Mouse (Mus musculus) spleen, adult 2 months (tissue): ENCODE data around the gene Gpr150. TPM values are rescaled to one million over a fixed set of nuclear protein-coding genes. Genes with fewer than 3 reads are reported as not detected.
A peak's percentile ranks its signal among the peaks of the same experiment; 100 is the strongest.

Experiments
- DNase-seq, 2 experiments: peaks; one replicate each; pipeline versions ENCODE4 v3.0.0 to v3.0.0-alpha.2; 2012 to 2021; ENCODE audit warnings: low spot score in 2 of 2, low read depth in 1 of 2
- H3K27ac ChIP-seq: fragments of 200-500 bp; 2 replicates; pipeline ENCODE4 v1.5.1; 2012; ENCODE audit warnings: low read length, inconsistent platforms; ENCODE audit not compliant: insufficient read depth
- H3K27me3 ChIP-seq: fragments of 200-500 bp; 2 replicates; pipeline ENCODE4 v1.6.1; 2012; ENCODE audit warnings: mild to moderate bottlenecking, moderate library complexity, low read length, inconsistent platforms; ENCODE audit not compliant: control insufficient read depth, insufficient read depth
- H3K36me3 ChIP-seq: fragments of 200-500 bp; 2 replicates; pipeline ENCODE4 v1.6.1; 2012; ENCODE audit warnings: mild to moderate bottlenecking, low read length, inconsistent platforms; ENCODE audit not compliant: control insufficient read depth, insufficient read depth
- H3K4me1 ChIP-seq: fragments of 200-500 bp; 2 replicates; pipeline ENCODE4 v1.6.1; 2011; ENCODE audit warnings: inconsistent platforms; ENCODE audit not compliant: control insufficient read depth, insufficient read depth, insufficient read length
- H3K4me3 ChIP-seq: fragments of 200-500 bp; 2 replicates; pipeline ENCODE4 v1.5.1; 2011; ENCODE audit warnings: mild to moderate bottlenecking, inconsistent platforms; ENCODE audit not compliant: insufficient read depth, insufficient read length; ENCODE audit errors: extremely low read depth
- CTCF ChIP-seq: fragments of 200-500 bp; IDR thresholded peaks from 2 replicates; pipeline ENCODE4 v1.5.1; 2011; ENCODE audit warnings: mild to moderate bottlenecking, inconsistent platforms; ENCODE audit not compliant: insufficient read depth, insufficient read length, insufficient replicate concordance; ENCODE audit errors: extremely low read depth
- POLR2A ChIP-seq: fragments of 200-500 bp; IDR thresholded peaks from 2 replicates; pipeline ENCODE4 v1.6.1; 2011; ENCODE audit warnings: low read depth, low read length, inconsistent platforms
- WGBS: fragments of 180-500 bp; shearing (Covaris S2); methylation state at CpG from one replicate; pipeline ENCODE4 v1.1.7; 2018; 5-methylcytosine and 5-hydroxymethylcytosine counted together
- polyA plus RNA-seq: library from polyadenylated mRNA; depleted of rRNA; stranded (reverse); fragments of >200 nt; gene quantifications from 2 replicates; pipeline ENCODE4 v1.2.3, GENCODE M21; 2012

Gpr150 gene
- polyA plus RNA-seq, 1 experiment = 0.20 TPM

DNA sequence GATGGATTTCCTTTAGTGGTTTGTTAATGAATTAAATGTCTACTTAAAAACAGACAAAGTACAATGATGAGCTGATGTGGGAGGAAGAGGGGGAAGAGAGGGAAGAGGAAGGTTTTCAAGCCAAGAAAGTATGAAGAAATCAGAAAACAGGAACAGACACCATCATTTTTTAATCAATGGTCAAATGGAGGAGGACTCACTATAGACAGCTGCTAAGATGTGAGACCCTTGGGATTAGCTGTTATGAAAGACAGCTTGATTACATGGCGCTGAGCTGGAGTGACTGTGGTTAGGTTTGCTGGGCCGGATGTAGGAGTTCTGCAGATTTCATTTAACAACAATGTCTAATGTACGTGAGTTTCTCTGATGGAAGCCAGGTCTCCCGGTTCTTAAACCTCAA lies 6.8 kb upstream of the Gpr150 start:
- no peak for DNase-seq
- Histone ChIP-seq H3K4me3 (no peak overlapping the region), H3K27ac (no peak overlapping the region), H3K36me3 (peaks cover 5% of the 10 kb centered on the region), H3K27me3 (no peaks in the 10 kb centered on the region), H3K4me1 (no peaks in the 10 kb centered on the region)
- 90% methylated on average over 4 of the region's 4 CpGs for WGBS
- TF ChIP-seq CTCF = no peak
- no peak for TF ChIP-seq POLR2A

DNA sequence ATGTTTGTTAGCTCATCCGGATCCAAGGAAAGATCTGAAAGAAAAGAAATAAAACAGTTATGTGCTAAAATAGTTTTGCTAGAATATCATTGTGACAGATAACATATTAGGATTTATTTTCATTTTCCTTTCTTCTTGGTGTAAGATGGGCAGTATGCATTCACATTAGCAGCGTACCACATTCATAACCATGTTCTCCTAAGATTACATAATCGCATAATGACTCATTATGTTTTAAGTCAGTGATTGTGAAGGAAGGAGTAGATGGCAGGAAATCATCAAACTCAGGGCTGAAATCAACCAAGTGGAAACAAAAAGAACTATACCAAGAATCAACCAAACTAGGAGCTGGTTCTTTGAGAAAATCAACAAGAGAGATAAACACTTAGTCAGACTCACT lies 5.8 kb upstream of the Gpr150 start:
- Histone ChIP-seq H3K27ac (no peak overlapping the region), H3K27me3 (no peaks in the 10 kb centered on the region), H3K36me3 (peaks cover 5% of the 10 kb centered on the region), H3K4me3 (no peak overlapping the region; the same call in 1 of the 2 replicates), H3K4me1 (no peaks in the 10 kb centered on the region)
- TF ChIP-seq CTCF = no peak
- no peak for TF ChIP-seq POLR2A
- WGBS = 88% methylated on average over 3 of the region's 3 CpGs
- no peak for DNase-seq

DNA sequence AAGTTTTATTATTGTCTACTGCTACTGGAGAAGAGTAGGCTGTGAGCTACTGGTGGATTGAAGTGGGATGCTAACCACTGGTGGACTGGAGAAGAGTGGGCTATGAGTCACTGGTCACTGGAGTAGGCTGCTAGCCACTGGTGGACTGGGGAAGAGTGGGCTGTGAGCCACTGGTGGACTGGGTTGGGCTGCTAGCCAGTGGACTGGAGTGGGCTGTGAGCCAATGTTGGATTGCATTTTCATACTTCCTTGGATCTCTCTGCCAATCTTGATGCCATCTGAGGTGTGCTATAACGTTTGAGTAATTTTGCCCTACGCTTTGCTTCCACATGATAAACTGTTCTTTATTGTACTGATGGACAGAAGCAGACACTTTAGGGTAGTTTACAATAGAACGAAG lies 5.3 kb upstream of the Gpr150 start:
- Histone ChIP-seq H3K36me3 (peaks cover 5% of the 10 kb centered on the region), H3K27ac (no peak overlapping the region), H3K4me3 (no peak overlapping the region), H3K27me3 (no peaks in the 10 kb centered on the region), H3K4me1 (no peaks in the 10 kb centered on the region)
- no peak for DNase-seq
- no peak for TF ChIP-seq CTCF
- no peak for TF ChIP-seq POLR2A
- WGBS = 89% methylated on average over 3 of the region's 3 CpGs

DNA sequence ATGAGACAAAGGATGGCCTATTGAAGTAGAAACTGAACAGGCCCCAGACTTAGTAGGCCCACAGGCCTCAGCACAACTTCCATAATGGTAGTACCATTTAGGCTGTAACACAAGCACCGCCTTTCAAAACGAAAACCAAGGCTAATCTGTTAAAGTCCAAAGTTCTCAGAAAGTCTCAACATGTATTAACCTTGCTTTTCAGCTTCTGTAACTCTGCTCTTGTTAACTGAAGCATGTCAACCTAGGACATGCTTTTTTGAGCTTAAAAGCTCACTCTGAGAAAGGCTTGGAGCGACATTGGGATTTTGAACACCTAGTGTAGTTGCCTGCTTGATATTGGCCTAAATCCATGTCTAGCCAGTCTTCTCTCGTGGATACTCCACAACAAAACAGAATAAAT lies 2.8 kb upstream of the Gpr150 start:
- no peak for DNase-seq
- Histone ChIP-seq H3K27ac (no peak overlapping the region), H3K4me3 (no peak overlapping the region), H3K4me1 (peaks cover 10% of the 10 kb centered on the region), H3K36me3 (peaks cover 4% of the 10 kb centered on the region), H3K27me3 (peaks cover 8% of the 10 kb centered on the region; the same call in 1 of the 2 replicates)
- WGBS = 93% methylated on average over 4 of the region's 4 CpGs
- TF ChIP-seq POLR2A (no peak), CTCF (no peak)

DNA sequence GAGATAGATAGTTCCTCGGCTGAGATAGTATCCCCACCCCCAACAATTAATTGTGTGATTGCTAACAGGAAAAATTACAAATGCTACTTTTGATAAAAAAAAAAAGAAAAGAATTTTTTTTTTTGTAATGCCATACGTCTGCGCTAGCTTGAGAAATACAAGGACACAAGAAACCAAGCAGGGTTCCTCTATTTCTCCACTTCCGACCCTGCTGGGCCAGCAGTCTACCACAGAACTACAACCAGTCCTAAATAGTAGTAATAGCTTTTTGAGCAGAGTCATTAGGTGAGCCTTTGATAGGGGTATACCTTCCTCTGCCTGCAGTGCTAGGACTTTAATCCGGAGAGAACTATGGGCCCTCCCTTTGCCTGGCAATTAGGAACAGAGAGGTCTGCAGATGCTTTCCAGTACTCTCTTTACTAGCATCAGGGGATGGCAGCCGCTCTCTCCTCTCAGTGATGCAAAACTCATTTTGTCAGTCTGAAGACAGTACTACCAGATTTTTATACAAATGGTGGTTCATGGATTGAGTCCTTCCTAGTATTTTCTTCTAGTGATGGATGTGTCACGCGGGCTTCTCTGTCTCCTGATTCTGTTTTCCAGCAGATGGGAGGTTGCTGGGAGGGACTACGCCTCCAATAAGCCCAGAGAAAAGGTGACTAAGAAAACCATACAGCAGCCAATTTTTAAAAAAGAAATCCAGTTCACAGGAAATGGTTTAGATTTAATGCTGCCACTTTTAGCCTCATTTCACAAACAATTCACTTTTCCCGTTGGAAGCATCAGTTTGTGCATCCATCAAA lies 672 bp upstream of the Gpr150 start:
- 72% methylated on average over 10 of the region's 10 CpGs for WGBS
- Histone ChIP-seq H3K36me3 (peaks cover 1% of the 10 kb centered on the region; the same call in 1 of the 2 replicates), H3K27ac (no peak overlapping the region), H3K27me3 (peaks cover 8% of the 10 kb centered on the region; the same call in 1 of the 2 replicates), H3K4me1 (peaks cover 10% of the 10 kb centered on the region), H3K4me3 (no peak overlapping the region)
- DNase-seq = no peak
- no peak for TF ChIP-seq POLR2A
- TF ChIP-seq CTCF = no peak

DNA sequence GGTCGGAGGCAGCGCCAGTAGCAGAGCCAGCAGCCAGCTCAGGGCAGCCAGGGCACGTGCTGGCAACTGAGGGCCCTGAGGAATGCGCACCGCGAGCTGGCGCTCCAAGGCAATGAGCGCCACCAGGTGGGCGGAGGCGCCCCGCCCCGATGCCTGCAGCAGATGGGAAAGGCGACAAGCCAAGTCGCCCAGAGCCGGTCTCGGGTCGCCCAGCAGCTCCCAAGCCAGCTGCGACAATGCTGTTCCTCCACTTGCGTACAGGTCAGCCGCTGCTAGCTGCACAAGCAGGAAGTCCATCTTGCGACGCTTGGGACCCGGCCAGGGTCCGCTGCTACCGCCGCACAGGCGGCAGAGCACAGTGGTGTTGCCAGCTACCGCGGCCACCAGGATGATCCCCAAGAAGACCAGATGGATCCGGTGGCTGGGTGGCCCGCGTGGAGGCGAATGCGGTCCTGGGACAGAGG lies 503 bp downstream of the Gpr150 start:
- Histone ChIP-seq H3K36me3 (no peaks in the 10 kb centered on the region), H3K27me3 (peaks cover 8% of the 10 kb centered on the region; the same call in 1 of the 2 replicates), H3K4me1 (peaks cover 10% of the 10 kb centered on the region), H3K4me3 (peak overlapping the region; percentile 49), H3K27ac (no peak overlapping the region)
- TF ChIP-seq POLR2A (no peak), CTCF (peak; percentile 32; the same call in 1 of the 2 replicates)
- WGBS = 2% methylated on average over 34 of the region's 34 CpGs
- DNase-seq = peak; percentile 15 to 69
